Mouse (Mus musculus) T-helper 2 cell (primary cell): ENCODE data around the gene Mob3c.

Source experiments
- in situ Hi-C: fragments of 300-600 bp; cut with MboI, MseI; formaldehyde crosslinking; loops from one replicate; pipeline ENCODE4 v1.15.1; 2025; ENCODE audit warnings: high pct_unique_total_duplicates

The Mob3c gene

GRCm38 (mm10) chr4:115832040-115832439, 4.1 kb downstream of the Mob3c start:
- in situ Hi-C loops, result loop anchor here (5.0 to 10.0 kb wide), 2 partner anchors 90 to 723 kb away; partner anchors contain the start of genes Gpbp1l1 and Tmem69

- in situ Hi-C loops, result loop anchor here (10.0 kb wide), 1 partner anchor 719 kb away; the partner anchor contains the start of genes Gpbp1l1 and Tmem69
Observed at GRCm38 (mm10) chr4:115835576-115835975, 7.7 kb downstream of the Mob3c start.

- in situ Hi-C loops, result loop anchor here (10.0 kb wide), 1 partner anchor 717 kb away; the partner anchor contains the start of genes Gpbp1l1 and Tmem69
Observed at GRCm38 (mm10) chr4:115838196-115838595, 10.3 kb downstream of the Mob3c start.

GRCm38 (mm10) chr4:115838696-115839641, 11.1 kb downstream of the Mob3c start, which contains the start of gene Mknk1:
TSS of gene Mknk1 (plus strand) at chr4:115839198.
- in situ Hi-C loops, result loop anchor here (10.0 kb wide), 1 partner anchor 716 kb away; the partner anchor contains the start of genes Gpbp1l1 and Tmem69

- in situ Hi-C loops, result loop anchor here (10.0 kb wide), 1 partner anchor 715 kb away; the partner anchor contains the start of genes Gpbp1l1 and Tmem69
Observed at GRCm38 (mm10) chr4:115839956-115840355, 12.1 kb downstream of the Mob3c start.

GRCm38 (mm10) chr4:115840842-115841241, 12.9 kb downstream of the Mob3c start:
- in situ Hi-C loops, result no loop called here

GRCm38 (mm10) chr4:115846656-115847055, 18.8 kb downstream of the Mob3c start:
- in situ Hi-C loops, result no loop called here

- in situ Hi-C loops, result no loop called here
Observed at GRCm38 (mm10) chr4:115847377-115847776, 19.5 kb downstream of the Mob3c start.

GRCm38 (mm10) chr4:115848083-115848482, 20.2 kb downstream of the Mob3c start:
- in situ Hi-C loops, result no loop called here

- in situ Hi-C loops, result no loop called here
Observed at GRCm38 (mm10) chr4:115848990-115849677, 21.2 kb downstream of the Mob3c start.

GRCm38 (mm10) chr4:115850111-115850510, 22.2 kb downstream of the Mob3c start:
- in situ Hi-C loops, result no loop called here

- in situ Hi-C loops, result no loop called here
Observed at GRCm38 (mm10) chr4:115850631-115851030, 22.7 kb downstream of the Mob3c start.

- in situ Hi-C loops, result no loop called here
Observed at GRCm38 (mm10) chr4:115851569-115851968, 23.7 kb downstream of the Mob3c start.

- in situ Hi-C loops, result no loop called here
Observed at GRCm38 (mm10) chr4:115855100-115855499, 27.2 kb downstream of the Mob3c start.

- in situ Hi-C loops, result no loop called here
Observed at GRCm38 (mm10) chr4:115855609-115856008, 27.7 kb downstream of the Mob3c start.

GRCm38 (mm10) chr4:115856282-115856681, 28.4 kb downstream of the Mob3c start:
- in situ Hi-C loops, result no loop called here

GRCm38 (mm10) chr4:115857293-115857883, 29.5 kb downstream of the Mob3c start:
- in situ Hi-C loops, result no loop called here

- in situ Hi-C loops, result no loop called here
Observed at GRCm38 (mm10) chr4:115863352-115863751, 35.5 kb downstream of the Mob3c start.

GRCm38 (mm10) chr4:115863880-115864279, 36.0 kb downstream of the Mob3c start:
- in situ Hi-C loops, result no loop called here

- in situ Hi-C loops, result no loop called here
Observed at GRCm38 (mm10) chr4:115869512-115870210, 41.8 kb downstream of the Mob3c start.

- in situ Hi-C loops, result no loop called here
Observed at GRCm38 (mm10) chr4:115873231-115873630, 45.3 kb downstream of the Mob3c start.
